Mouse (Mus musculus) heart, embryonic 16.5 days (tissue): ENCODE measurements at regions not wholly inside any gene's neighbourhood (a gene's known extent, or its start where the extent isn't known, plus 50 kb on each side); places are given as distances from the start of the nearest gene placed in this dataset.
A peak's percentile ranks its signal among the peaks of the same experiment; 100 is the strongest.
"Not testable (repeated sequence)": the region's sequence is repeated elsewhere in the genome, so short reads cannot be mapped to it uniquely, and the experiment has no call there.

Experiments
- ATAC-seq: fragments of 200-750 bp; cut with Nextera tagmentation; replicated peaks from 2 replicates; pipeline ENCODE4 v1.8.0; 2017; ENCODE audit warnings: moderate number of reproducible peaks; ENCODE audit not compliant: insufficient read depth, low FRiP score; ENCODE audit errors: extremely low read depth
- H3K27ac ChIP-seq: fragments of 300-500 bp; sonication (generic); 2 replicates; pipeline ENCODE4 v1.5.1; 2014; ENCODE audit warnings: mild to moderate bottlenecking, low read length, control low read depth, moderate library complexity
- H3K27me3 ChIP-seq: fragments of 300-500 bp; sonication (generic); 2 replicates; pipeline ENCODE4 v1.6.1; 2014; ENCODE audit warnings: low read length, mixed read lengths; ENCODE audit not compliant: control insufficient read depth, insufficient read depth
- H3K36me3 ChIP-seq: fragments of 300-500 bp; sonication (generic); 2 replicates; pipeline ENCODE4 v1.6.1; 2014; ENCODE audit not compliant: control insufficient read depth, insufficient read depth
- H3K4me1 ChIP-seq: fragments of 300-500 bp; sonication (generic); 2 replicates; pipeline ENCODE4 v1.6.1; 2014; ENCODE audit warnings: low read length, mixed read lengths; ENCODE audit not compliant: control insufficient read depth, insufficient read depth
- H3K4me2 ChIP-seq: fragments of 300-500 bp; sonication (generic); 2 replicates; pipeline ENCODE4 v1.6.1; 2014; ENCODE audit warnings: low read depth, mild to moderate bottlenecking, control low read depth, low read length
- H3K4me3 ChIP-seq: fragments of 300-500 bp; sonication (generic); 2 replicates; pipeline ENCODE4 v1.5.1; 2014; ENCODE audit warnings: mild to moderate bottlenecking, control low read depth, low read length
- H3K9ac ChIP-seq: fragments of 300-500 bp; sonication (generic); 2 replicates; pipeline ENCODE4 v1.6.1; 2014; ENCODE audit warnings: low read length, control low read depth
- H3K9me3 ChIP-seq: fragments of 300-500 bp; sonication (generic); replicated peaks from 2 replicates; pipeline ENCODE4 v1.6.1; 2016; ENCODE audit warnings: low read length; ENCODE audit not compliant: control insufficient read depth
- WGBS: fragments of 180-500 bp; shearing (Covaris S2); extraction: QIAGEN DNeasy Blood & Tissue Kit; methylation state at CpG from one replicate; pipeline ENCODE4 v1.1.7; 2014; 5-methylcytosine and 5-hydroxymethylcytosine counted together

DNA sequence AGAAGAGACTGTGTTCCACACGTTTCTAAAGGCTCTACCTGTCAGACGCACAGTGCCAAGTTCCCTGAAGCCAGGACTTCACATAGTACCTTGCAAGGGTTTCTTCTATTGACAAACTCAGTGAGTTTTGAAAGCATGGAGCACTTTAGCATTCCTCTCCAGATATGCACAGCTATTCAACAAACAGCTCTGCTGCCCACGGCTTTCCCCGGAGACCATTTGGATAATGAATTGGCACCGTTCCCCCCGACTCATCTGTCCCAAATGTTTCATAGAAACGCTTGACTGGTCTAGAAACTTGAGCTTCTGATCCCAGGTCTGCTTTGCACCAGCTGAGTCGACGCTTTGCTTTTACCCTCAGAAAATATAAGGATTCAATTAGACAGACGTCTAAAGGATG, 162.2 kb upstream of the St6galnac5 start:
- Histone ChIP-seq H3K27ac (no peak overlapping the region), H3K9me3 (no peaks in the 10 kb centered on the region), H3K4me3 (no peak overlapping the region), H3K9ac (no peak overlapping the region), H3K36me3 (no peaks in the 10 kb centered on the region), H3K4me2 (no peak overlapping the region), H3K27me3 (no peaks in the 10 kb centered on the region), H3K4me1 (no peaks in the 10 kb centered on the region)
- no peak for ATAC-seq
- whole genome bisulfite sequencing = 71% methylated on average over 10 of the region's 10 CpGs

GRCm38 (mm10) chr3:153140985-153141384, 158.9 kb upstream of the St6galnac5 start:
- WGBS = 86% methylated on average over 5 of the region's 5 CpGs

DNA sequence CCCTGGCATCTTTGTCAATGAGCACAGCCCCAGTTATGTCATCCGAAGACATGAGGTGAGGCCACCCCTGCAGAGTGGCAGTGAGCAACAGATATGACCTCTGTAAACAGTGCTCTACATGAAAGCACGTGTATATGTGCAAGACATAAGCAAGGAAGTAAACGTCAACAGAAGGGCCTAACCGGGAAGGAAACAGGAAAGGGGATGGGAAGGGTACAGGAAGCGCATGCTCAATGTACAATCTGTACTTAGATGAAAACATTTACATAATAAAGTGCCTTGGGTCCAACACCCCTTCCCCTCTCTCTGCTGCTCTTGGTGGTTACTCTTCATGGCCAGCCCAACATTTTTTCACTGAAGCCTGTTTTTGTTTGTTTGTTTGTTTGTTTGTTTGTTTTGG, 143.3 kb upstream of the St6galnac5 start:
- ATAC-seq = no peak
- WGBS = 78% methylated on average over 5 of the region's 5 CpGs
- Histone ChIP-seq H3K4me2 (no peak overlapping the region), H3K36me3 (no peaks in the 10 kb centered on the region), H3K4me1 (no peaks in the 10 kb centered on the region), H3K4me3 (no peak overlapping the region), H3K27ac (no peak overlapping the region), H3K27me3 (no peaks in the 10 kb centered on the region), H3K9ac (no peak overlapping the region), H3K9me3 (no peaks in the 10 kb centered on the region)

More at GRCm38 (mm10) chr3:153140985-153141384, 158.9 kb upstream of the St6galnac5 start:
- H3K4me3 ChIP-seq = no peak overlapping the region
- no peak for ATAC-seq
- no peaks in the 10 kb centered on the region for H3K9me3 ChIP-seq
- H3K4me2 ChIP-seq = no peak overlapping the region
- H3K27ac ChIP-seq = no peak overlapping the region
- no peaks in the 10 kb centered on the region for H3K4me1 ChIP-seq
- H3K36me3 ChIP-seq = no peaks in the 10 kb centered on the region
- H3K9ac ChIP-seq = no peak overlapping the region
- H3K27me3 ChIP-seq = no peaks in the 10 kb centered on the region

GRCm38 (mm10) chr3:153121934-153122333, 139.9 kb upstream of the St6galnac5 start:
- H3K9ac ChIP-seq = no peak overlapping the region
- whole genome bisulfite sequencing = 77% methylated on average over 10 of the region's 10 CpGs
- no peak overlapping the region for H3K27ac ChIP-seq
- no peak for ATAC-seq
- H3K27me3 ChIP-seq = no peaks in the 10 kb centered on the region
- H3K4me3 ChIP-seq = no peak overlapping the region
- no peaks in the 10 kb centered on the region for H3K36me3 ChIP-seq
- no peaks in the 10 kb centered on the region for H3K9me3 ChIP-seq
- no peaks in the 10 kb centered on the region for H3K4me1 ChIP-seq
- H3K4me2 ChIP-seq = no peak overlapping the region

DNA sequence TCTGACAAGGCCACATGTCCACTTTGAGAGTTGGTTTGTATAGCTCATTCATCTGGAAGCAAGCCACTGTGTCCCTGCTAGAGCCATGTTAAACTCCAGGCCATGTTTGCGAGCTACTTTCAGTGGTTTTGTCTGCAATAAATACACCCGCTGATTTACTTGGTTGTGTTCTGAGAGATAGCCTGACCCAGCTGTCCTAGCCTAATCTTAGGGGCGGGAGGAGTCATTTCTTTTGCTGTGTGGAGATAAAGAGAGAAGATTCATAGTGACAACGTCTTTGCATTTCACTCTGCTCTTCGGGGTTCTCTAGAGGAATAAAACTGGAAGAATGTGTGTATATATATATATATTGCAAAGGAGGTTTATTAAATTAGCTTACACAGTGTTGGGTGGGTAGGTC, 137.1 kb upstream of the St6galnac5 start:
- Histone ChIP-seq H3K27me3 (no peaks in the 10 kb centered on the region), H3K9ac (no peak overlapping the region), H3K4me2 (no peak overlapping the region), H3K36me3 (no peaks in the 10 kb centered on the region), H3K27ac (no peak overlapping the region), H3K9me3 (no peaks in the 10 kb centered on the region), H3K4me1 (no peaks in the 10 kb centered on the region), H3K4me3 (no peak overlapping the region)
- no peak for ATAC-seq
- WGBS = 80% methylated on average over 5 of the region's 5 CpGs

DNA sequence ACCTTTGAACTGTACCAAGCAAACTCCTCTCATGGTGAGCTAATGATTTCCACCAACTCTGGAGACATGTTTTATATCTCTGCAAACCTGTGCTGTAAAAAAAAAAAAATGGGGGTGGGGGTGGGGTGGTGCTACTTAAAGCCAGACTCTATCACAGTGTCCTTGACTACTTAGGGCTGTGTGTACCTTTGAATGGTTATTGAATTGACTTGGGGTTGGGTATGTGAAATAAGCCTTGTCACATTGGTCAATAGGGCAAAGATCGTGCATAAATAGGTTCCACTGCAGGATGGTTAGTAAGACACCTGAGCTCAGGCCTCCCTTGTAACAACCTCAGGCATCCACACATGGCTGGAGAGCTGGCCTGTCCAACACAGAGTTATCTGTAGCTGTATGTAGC, 136.6 kb upstream of the St6galnac5 start:
- Histone ChIP-seq H3K27me3 (no peaks in the 10 kb centered on the region), H3K4me1 (no peaks in the 10 kb centered on the region), H3K9me3 (no peaks in the 10 kb centered on the region), H3K9ac (no peak overlapping the region), H3K27ac (no peak overlapping the region), H3K4me3 (no peak overlapping the region), H3K4me2 (no peak overlapping the region), H3K36me3 (no peaks in the 10 kb centered on the region)
- WGBS = 86% methylated on average over 1 of the region's 1 CpGs
- ATAC-seq = no peak

GRCm38 (mm10) chr3:153105591-153105990, 123.5 kb upstream of the St6galnac5 start:
- Histone ChIP-seq H3K36me3 (no peaks in the 10 kb centered on the region), H3K9ac (no peak overlapping the region), H3K27ac (no peak overlapping the region), H3K4me1 (no peaks in the 10 kb centered on the region), H3K4me3 (no peak overlapping the region), H3K27me3 (no peaks in the 10 kb centered on the region), H3K9me3 (no peaks in the 10 kb centered on the region), H3K4me2 (no peak overlapping the region)
- WGBS = 91% methylated on average over 5 of the region's 5 CpGs
- ATAC-seq = no peak

DNA sequence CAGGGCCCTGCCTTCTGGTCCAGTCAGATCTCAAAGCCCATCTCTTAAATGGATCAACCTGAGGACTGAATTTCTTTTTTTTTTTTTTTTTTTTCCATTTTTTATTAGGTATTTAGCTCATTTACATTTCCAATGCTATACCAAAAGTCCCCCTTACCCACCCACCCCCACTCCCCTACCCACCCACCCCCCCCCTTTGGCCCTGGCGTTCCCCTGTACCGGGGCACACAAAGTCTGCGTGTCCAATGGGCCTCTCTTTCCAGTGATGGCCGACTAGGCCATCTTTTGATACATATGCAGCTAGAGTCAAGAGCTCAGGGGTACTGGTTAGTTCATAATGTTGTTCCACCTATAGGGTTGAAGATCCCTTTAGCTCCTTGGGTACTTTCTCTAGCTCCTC, 108.5 kb upstream of the St6galnac5 start:
- not testable (repeated sequence) for H3K9me3 ChIP-seq, H3K27me3 ChIP-seq, ATAC-seq, H3K4me1 ChIP-seq, H3K4me3 ChIP-seq, H3K27ac ChIP-seq, H3K36me3 ChIP-seq, H3K4me2 ChIP-seq, H3K9ac ChIP-seq
- 76% methylated on average over 4 of the region's 4 CpGs for WGBS

- no peaks in the 10 kb centered on the region for H3K9me3 ChIP-seq
- WGBS = 31% methylated on average over 17 of the region's 17 CpGs
- no peak overlapping the region for H3K4me3 ChIP-seq
- peak overlapping the region; percentile 10 for H3K4me2 ChIP-seq
- H3K36me3 ChIP-seq = no peaks in the 10 kb centered on the region
- no peak overlapping the region for H3K27ac ChIP-seq
- peak; percentile 45; the same call in 1 of the 2 replicates for ATAC-seq
- no peak overlapping the region for H3K9ac ChIP-seq
- H3K27me3 ChIP-seq = 0 out of 2 replicates have a peak, but pooled peaks cover 2% of the 10 kb centered on the region
- H3K4me1 ChIP-seq = no peaks in the 10 kb centered on the region
These were observed 103.2 kb upstream of the St6galnac5 start for GRCm38 (mm10) chr3:153085096-153085788.
